In genomic region chr16:91303776-91304709, GRCm38 (mm10) we compare ENCODE assay signal across 10 mouse cellular contexts. TPM values are rescaled to one million over a fixed set of nuclear protein-coding genes. Genes with fewer than 3 reads are reported as not detected.
A peak's percentile ranks its signal among the peaks of the same experiment; 100 is the strongest.
DNase-seq lines count a peak whose midpoint lies in the region; ATAC-seq and TF ChIP-seq lines count a peak whose summit lies in the region.
"Had no signal": no experiment of that assay in that cellular context is flagged by ENCODE, and none has a peak within 500 bp of the region (broad histone marks: within the 10 kb centered on the region; RNA-seq: fewer than 3 reads in every experiment).

No protein-coding gene starts in this region.

- no peak overlapping the region for H3K4me2 ChIP-seq in kidney, embryonic 15.5 days
- H3K4me2 ChIP-seq in hindbrain, embryonic 12.5 days (replicated peaks) = no peak overlapping the region
- no peak overlapping the region for H3K4me2 ChIP-seq in midbrain, embryonic 15.5 days
- H3K4me2 ChIP-seq: liver, embryonic 15.5 days; stomach, embryonic 15.5 days had no signal

- H3K4me3 ChIP-seq in kidney, adult 2 months (ENCODE audit: insufficient read depth, low read depth, low read length) = no peak overlapping the region
- no peak overlapping the region for H3K4me3 ChIP-seq in kidney, embryonic 15.5 days (replicated peaks)
- no peak overlapping the region for H3K4me3 ChIP-seq in hindbrain, embryonic 12.5 days
- no peak overlapping the region for H3K4me3 ChIP-seq in midbrain, embryonic 15.5 days
- H3K4me3 ChIP-seq: liver, embryonic 15.5 days; stomach, embryonic 15.5 days had no signal

- no peak overlapping the region for H3K9ac ChIP-seq in kidney, embryonic 15.5 days
- no peak overlapping the region for H3K9ac ChIP-seq in hindbrain, embryonic 12.5 days
- no peak overlapping the region for H3K9ac ChIP-seq in midbrain, embryonic 15.5 days
- H3K9ac ChIP-seq: liver, embryonic 15.5 days; stomach, embryonic 15.5 days had no signal

- TF ChIP-seq CTCF in kidney, adult 2 months (conservative IDR thresholded peaks at IDR 0.05; ENCODE audit: insufficient read depth, insufficient read length, low read depth, low read length) = no peak

- intact Hi-C loops in gastrocnemius, postnatal 36 days (cut with DNase I) = no loop called here

- H3K36me3 ChIP-seq in kidney, adult 2 months (ENCODE audit: control insufficient read depth, insufficient read depth, low read length) = no peaks in the 10 kb centered on the region
- no peaks in the 10 kb centered on the region for H3K36me3 ChIP-seq in kidney, embryonic 15.5 days
- H3K36me3 ChIP-seq in hindbrain, embryonic 12.5 days = no peaks in the 10 kb centered on the region
- H3K36me3 ChIP-seq in midbrain, embryonic 15.5 days (replicated peaks) = no peaks in the 10 kb centered on the region
- H3K36me3 ChIP-seq: liver, embryonic 15.5 days; stomach, embryonic 15.5 days had no signal

- WGBS in kidney, adult 2 months = 43% methylated on average over 26 of the region's 26 CpGs
- WGBS in kidney, embryonic 15.5 days = 36% methylated on average over 26 of the region's 26 CpGs
- WGBS in hindbrain, embryonic 12.5 days = 28% methylated on average over 26 of the region's 26 CpGs
- 25% methylated on average over 26 of the region's 26 CpGs for WGBS in midbrain, embryonic 15.5 days

- no peak for TF ChIP-seq POLR2A in kidney, adult 2 months (IDR thresholded peaks at IDR 0.05; ENCODE audit: low read depth, low read length)

- no peak overlapping the region for H3K27ac ChIP-seq in kidney, adult 2 months (ENCODE audit: insufficient read depth, low read depth, low read length)
- no peak overlapping the region for H3K27ac ChIP-seq in kidney, embryonic 15.5 days
- H3K27ac ChIP-seq in hindbrain, embryonic 12.5 days = peak overlapping the region; percentile 52; the same call in 1 of the 2 replicates
- peak overlapping the region; percentile 22 for H3K27ac ChIP-seq in midbrain, embryonic 15.5 days
- H3K27ac ChIP-seq: liver, embryonic 15.5 days; stomach, embryonic 15.5 days had no signal

- peak; percentile 43 for DNase-seq in kidney, adult 2 months
- peak; percentile 38 for DNase-seq in cerebellum, adult 11-12 months
- DNase-seq in thymus, postnatal 0 days (ENCODE audit: low spot score) = no peak
- DNase-seq in gastrocnemius, postnatal 36 days = no peak

- no peak for ATAC-seq in kidney, embryonic 15.5 days (replicated peaks; ENCODE audit: low FRiP score)
- no peak for ATAC-seq in hindbrain, embryonic 12.5 days (ENCODE audit: low FRiP score)
- ATAC-seq in midbrain, embryonic 15.5 days (replicated peaks) = peak; percentile 84
- ATAC-seq in erythroblast, adult 5-6 weeks (replicated peaks; ENCODE audit: low FRiP score, poor library complexity, severe bottlenecking) = no peak

- H3K4me1 ChIP-seq in kidney, adult 2 months (ENCODE audit: control insufficient read depth, insufficient read depth, low read length) = no peaks in the 10 kb centered on the region
- peaks cover 4% of the 10 kb centered on the region; the same call in 1 of the 2 replicates for H3K4me1 ChIP-seq in kidney, embryonic 15.5 days
- peaks cover 37% of the 10 kb centered on the region for H3K4me1 ChIP-seq in hindbrain, embryonic 12.5 days
- H3K4me1 ChIP-seq in midbrain, embryonic 15.5 days = peaks cover 25% of the 10 kb centered on the region
- H3K4me1 ChIP-seq: liver, embryonic 15.5 days; stomach, embryonic 15.5 days had no signal

- H3K27me3 ChIP-seq in kidney, adult 2 months (replicated peaks; ENCODE audit: control insufficient read depth, insufficient read depth, low read length) = no peaks in the 10 kb centered on the region
- H3K27me3 ChIP-seq in kidney, embryonic 15.5 days = peaks cover 94% of the 10 kb centered on the region
- H3K27me3 ChIP-seq in hindbrain, embryonic 12.5 days = peaks cover 92% of the 10 kb centered on the region
- peaks cover 67% of the 10 kb centered on the region for H3K27me3 ChIP-seq in midbrain, embryonic 15.5 days (replicated peaks)

- no peaks in the 10 kb centered on the region for H3K9me3 ChIP-seq in kidney, embryonic 15.5 days (replicated peaks)
- H3K9me3 ChIP-seq in hindbrain, embryonic 12.5 days (replicated peaks) = no peaks in the 10 kb centered on the region
- no peaks in the 10 kb centered on the region for H3K9me3 ChIP-seq in midbrain, embryonic 15.5 days
- H3K9me3 ChIP-seq: liver, embryonic 15.5 days; stomach, embryonic 15.5 days had no signal

RNA-seq across cellular contexts. Expression of gene Olig1, which starts 34.5 kb away (rescaled TPM):
- 0.17 and 0.23 TPM in 2 replicates for polyA plus RNA-seq in kidney, adult 2 months (2012; rRNA removed)
- polyA plus RNA-seq in kidney, embryonic 15.5 days (2015; fragmentation: Nextera tagmentation; extraction: Ambion mirVana) = 0.09 and 0.12 TPM in 2 replicates
- 2.7 and 5.2 TPM in 2 replicates for polyA plus RNA-seq in hindbrain, embryonic 12.5 days (2016; fragmentation: Nextera tagmentation; extraction: Ambion mirVana)
- 79.2 and 81.5 TPM in 2 replicates for polyA plus RNA-seq in midbrain, embryonic 15.5 days (2015; fragmentation: Nextera tagmentation; extraction: Ambion mirVana)
- polyA plus RNA-seq in thymus, postnatal 0 days (2015; fragmentation: Nextera tagmentation; extraction: Ambion mirVana) = 0.13 and 0.16 TPM in 2 replicates
- total RNA-seq in erythroblast, adult 5-6 weeks (2015; ENCODE audit: low replicate concordance) = not detected in 2 replicates
- total RNA-seq in erythroblast, adult 5-6 weeks (2017; ENCODE audit: low replicate concordance) = not detected in 2 replicates
- total RNA-seq in gastrocnemius, postnatal 36 days (2021) = not detected

Comparison
In these comparisons a context has a peak if more than half of its experiments do, and no peak if none do; other contexts are left out.
1. DNase-seq: peak in kidney, adult 2 months (single experiment) and cerebellum, adult 11-12 months (single experiment); none in thymus, postnatal 0 days (single experiment) and gastrocnemius, postnatal 36 days (0 of 2).
2. H3K27ac ChIP-seq: peak in hindbrain, embryonic 12.5 days (single experiment) and midbrain, embryonic 15.5 days (single experiment); none in kidney, adult 2 months (single experiment) and kidney, embryonic 15.5 days (single experiment).
3. RNA of gene Olig1, which starts 34.5 kb away (polyA plus RNA-seq): 79.2 to 81.5 TPM in midbrain, embryonic 15.5 days; 2.7 to 5.2 TPM in hindbrain, embryonic 12.5 days, 0.17 to 0.23 TPM in kidney, adult 2 months, 0.13 to 0.16 TPM in thymus, postnatal 0 days and 0.09 to 0.12 TPM in kidney, embryonic 15.5 days; every median in the first group is over 10 times any median in the second.